Mouse (Mus musculus): ENCODE data around the gene Wars. TPM values are rescaled to one million over a fixed set of nuclear protein-coding genes. Genes with fewer than 3 reads are reported as not detected.

Wars gene
- polyA plus RNA-seq, 1 experiment from 2014 or later: 124 TPM

DNA sequence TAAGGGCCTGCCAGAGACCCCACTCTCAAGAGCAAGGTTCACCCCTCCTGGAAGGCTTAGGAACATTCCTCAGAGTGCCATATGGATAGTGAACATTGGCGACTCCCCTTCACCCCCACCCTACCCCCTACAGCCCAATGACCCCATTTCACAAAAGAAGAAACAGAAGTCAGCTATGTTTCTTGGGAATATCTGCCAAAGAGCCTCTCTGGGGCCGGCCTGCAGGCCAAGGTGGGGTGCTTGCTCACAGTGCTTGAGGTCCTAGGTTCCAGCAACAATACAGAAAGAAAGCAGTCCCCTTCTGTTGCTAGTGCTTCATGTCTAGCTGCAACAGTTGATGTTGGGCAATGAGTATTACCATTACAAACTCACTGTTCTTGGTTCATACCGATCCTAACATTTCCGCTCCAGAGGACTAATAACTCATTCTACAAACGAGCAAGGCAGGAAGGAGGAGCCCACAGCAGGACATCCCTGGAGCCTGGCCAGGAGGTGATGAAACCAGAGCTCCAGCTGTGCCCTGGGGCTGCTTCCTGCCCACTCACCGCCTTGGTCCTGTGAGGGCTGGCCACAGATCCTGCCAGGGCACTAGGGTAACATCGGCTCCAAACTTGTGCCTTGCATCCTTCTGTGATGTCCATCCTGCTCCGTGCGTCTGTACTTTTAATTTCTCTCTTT is 61.9 kb downstream of the Wars start:
- H3K4me2 ChIP-seq (replicated peaks): no peak overlapping the region
- no peaks in the 10 kb centered on the region for H3K9me3 ChIP-seq
- H3K36me3 ChIP-seq: peaks cover 12% of the 10 kb centered on the region; the same call in 1 of the 2 replicates
- H3K27ac ChIP-seq (replicated peaks): no peak overlapping the region
- peaks cover 17% of the 10 kb centered on the region for H3K27me3 ChIP-seq
- H3K4me3 ChIP-seq: no peak overlapping the region
- no peak overlapping the region for H3K9ac ChIP-seq (replicated peaks)
- WGBS: 73% methylated on average over 9 of the region's 9 CpGs
- H3K4me1 ChIP-seq: peaks cover 33% of the 10 kb centered on the region
- ATAC-seq (ENCODE audit: low FRiP score, low read depth): no peak

- WGBS: 82% methylated on average over 6 of the region's 6 CpGs
- ATAC-seq (ENCODE audit: low FRiP score, low read depth): no peak
- Histone ChIP-seq H3K4me3 (no peak overlapping the region), H3K4me1 (peaks cover 23% of the 10 kb centered on the region), H3K27me3 (peaks cover 17% of the 10 kb centered on the region), H3K36me3 (peaks cover 19% of the 10 kb centered on the region), H3K4me2 (replicated peaks) (no peak overlapping the region), H3K9me3 (no peaks in the 10 kb centered on the region), H3K27ac (replicated peaks) (no peak overlapping the region), H3K9ac (replicated peaks) (no peak overlapping the region)
Measured at GRCm38 (mm10) chr12:108830358-108830757, 63.6 kb downstream of the Wars start.

DNA sequence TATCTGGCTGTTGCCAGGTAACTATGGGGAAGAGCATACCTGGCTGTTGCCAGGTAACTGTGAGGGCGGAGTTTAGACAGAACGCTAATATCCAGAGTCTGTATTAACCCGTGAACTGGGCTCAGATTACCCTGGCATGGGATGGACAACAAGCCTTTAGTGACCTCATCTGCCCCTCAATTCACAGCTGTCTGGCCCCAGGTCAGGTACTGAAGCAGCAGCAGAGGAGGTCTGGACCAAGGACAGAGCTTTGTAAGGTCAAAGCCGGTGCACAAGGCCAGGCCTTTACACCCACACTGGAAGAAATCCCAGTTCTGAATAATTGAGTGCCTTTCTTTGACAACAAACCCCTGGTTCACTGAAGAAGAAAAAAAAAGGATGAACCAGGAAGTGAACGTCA is 64.3 kb downstream of the Wars start:
- Histone ChIP-seq H3K27me3 (peaks cover 12% of the 10 kb centered on the region), H3K4me1 (peaks cover 15% of the 10 kb centered on the region), H3K36me3 (peaks cover 19% of the 10 kb centered on the region), H3K27ac (replicated peaks) (no peak overlapping the region), H3K4me2 (replicated peaks) (no peak overlapping the region), H3K9ac (replicated peaks) (no peak overlapping the region), H3K4me3 (no peak overlapping the region), H3K9me3 (no peaks in the 10 kb centered on the region)
- WGBS: 86% methylated on average over 5 of the region's 5 CpGs
- no peak for ATAC-seq (ENCODE audit: low FRiP score, low read depth)

DNA sequence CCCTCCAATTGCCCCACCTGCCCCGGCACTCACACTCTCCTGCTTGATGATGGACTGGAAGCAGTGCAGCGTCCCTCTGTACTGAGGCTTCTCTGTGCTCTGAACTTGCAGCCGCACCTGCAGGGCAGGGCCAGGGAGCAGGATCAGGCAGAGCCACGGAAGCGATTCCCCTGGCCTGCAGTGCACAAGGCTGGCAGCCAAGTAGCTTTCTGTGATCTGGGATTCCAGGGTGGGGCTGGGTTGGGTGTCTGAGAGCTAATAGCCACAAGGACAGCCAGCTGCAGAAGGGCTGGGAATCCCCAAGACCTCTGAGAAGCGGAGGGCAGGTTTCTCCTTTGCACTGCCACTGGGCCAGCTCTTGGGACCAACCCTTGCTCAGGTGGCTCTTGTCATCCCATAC is 66.3 kb downstream of the Wars start:
- peaks cover 19% of the 10 kb centered on the region for H3K36me3 ChIP-seq
- no peak overlapping the region for H3K4me2 ChIP-seq (replicated peaks)
- WGBS: 98% methylated on average over 6 of the region's 6 CpGs
- peaks cover 3% of the 10 kb centered on the region; the same call in 1 of the 2 replicates for H3K4me1 ChIP-seq
- ATAC-seq (ENCODE audit: low FRiP score, low read depth): no peak
- H3K9me3 ChIP-seq: no peaks in the 10 kb centered on the region
- no peak overlapping the region for H3K27ac ChIP-seq (replicated peaks)
- H3K9ac ChIP-seq (replicated peaks): no peak overlapping the region
- no peaks in the 10 kb centered on the region for H3K27me3 ChIP-seq
- no peak overlapping the region for H3K4me3 ChIP-seq

GRCm38 (mm10) chr12:108826958-108827535 is 66.9 kb downstream of the Wars start:
- no peak overlapping the region for H3K4me3 ChIP-seq
- H3K4me1 ChIP-seq: no peaks in the 10 kb centered on the region
- no peak overlapping the region for H3K27ac ChIP-seq (replicated peaks)
- H3K36me3 ChIP-seq: peaks cover 19% of the 10 kb centered on the region
- H3K27me3 ChIP-seq: no peaks in the 10 kb centered on the region
- H3K9ac ChIP-seq (replicated peaks): no peak overlapping the region
- 96% methylated on average over 28 of the region's 28 CpGs for WGBS
- no peak overlapping the region for H3K4me2 ChIP-seq (replicated peaks)
- no peaks in the 10 kb centered on the region for H3K9me3 ChIP-seq
- ATAC-seq (ENCODE audit: low FRiP score, low read depth): no peak

- Histone ChIP-seq H3K27ac (replicated peaks) (no peak overlapping the region), H3K9ac (replicated peaks) (no peak overlapping the region), H3K4me2 (replicated peaks) (no peak overlapping the region), H3K36me3 (peaks cover 19% of the 10 kb centered on the region), H3K4me3 (no peak overlapping the region), H3K4me1 (no peaks in the 10 kb centered on the region), H3K27me3 (no peaks in the 10 kb centered on the region), H3K9me3 (no peaks in the 10 kb centered on the region)
- ATAC-seq (ENCODE audit: low FRiP score, low read depth): no peak
- WGBS: 96% methylated on average over 19 of the region's 19 CpGs
Measured at GRCm38 (mm10) chr12:108826282-108826957, 67.6 kb downstream of the Wars start.

DNA sequence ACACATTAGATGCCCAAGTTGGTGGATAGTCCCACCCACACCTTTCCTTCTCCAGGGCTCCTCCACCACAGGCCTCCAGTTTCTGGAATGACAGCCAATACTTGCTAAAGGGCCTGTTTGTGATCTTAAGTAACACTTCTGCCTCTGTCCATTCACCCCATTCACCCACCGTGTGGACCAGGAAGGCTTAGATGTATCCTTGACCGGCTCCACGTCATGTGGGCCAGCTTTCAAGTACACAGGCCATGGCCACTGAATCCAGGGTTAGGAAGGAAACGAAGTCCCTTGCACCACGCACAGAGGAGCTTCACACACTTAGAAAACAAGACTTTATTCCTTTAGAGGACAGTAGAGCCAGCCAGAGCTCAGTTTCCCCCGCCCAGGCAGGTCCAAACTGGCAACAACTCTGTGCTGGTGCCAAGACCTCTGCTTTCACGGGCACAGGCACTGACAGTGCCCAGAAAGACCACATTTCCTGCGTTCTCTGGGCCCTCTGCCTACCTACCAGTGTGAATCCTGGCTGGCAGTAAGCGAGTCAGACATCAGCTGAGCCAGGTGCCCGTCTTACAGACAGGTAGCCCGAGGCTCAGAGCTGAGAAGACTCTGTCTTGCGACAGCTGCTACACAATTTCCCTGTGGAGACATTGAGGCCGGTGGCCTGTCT is 68.3 kb downstream of the Wars start:
- no peak for ATAC-seq (ENCODE audit: low FRiP score, low read depth)
- Histone ChIP-seq H3K36me3 (peaks cover 19% of the 10 kb centered on the region), H3K27ac (replicated peaks) (no peak overlapping the region), H3K9me3 (no peaks in the 10 kb centered on the region), H3K4me2 (replicated peaks) (no peak overlapping the region), H3K27me3 (no peaks in the 10 kb centered on the region), H3K4me1 (no peaks in the 10 kb centered on the region), H3K4me3 (no peak overlapping the region), H3K9ac (replicated peaks) (no peak overlapping the region)
- 96% methylated on average over 13 of the region's 13 CpGs for WGBS

DNA sequence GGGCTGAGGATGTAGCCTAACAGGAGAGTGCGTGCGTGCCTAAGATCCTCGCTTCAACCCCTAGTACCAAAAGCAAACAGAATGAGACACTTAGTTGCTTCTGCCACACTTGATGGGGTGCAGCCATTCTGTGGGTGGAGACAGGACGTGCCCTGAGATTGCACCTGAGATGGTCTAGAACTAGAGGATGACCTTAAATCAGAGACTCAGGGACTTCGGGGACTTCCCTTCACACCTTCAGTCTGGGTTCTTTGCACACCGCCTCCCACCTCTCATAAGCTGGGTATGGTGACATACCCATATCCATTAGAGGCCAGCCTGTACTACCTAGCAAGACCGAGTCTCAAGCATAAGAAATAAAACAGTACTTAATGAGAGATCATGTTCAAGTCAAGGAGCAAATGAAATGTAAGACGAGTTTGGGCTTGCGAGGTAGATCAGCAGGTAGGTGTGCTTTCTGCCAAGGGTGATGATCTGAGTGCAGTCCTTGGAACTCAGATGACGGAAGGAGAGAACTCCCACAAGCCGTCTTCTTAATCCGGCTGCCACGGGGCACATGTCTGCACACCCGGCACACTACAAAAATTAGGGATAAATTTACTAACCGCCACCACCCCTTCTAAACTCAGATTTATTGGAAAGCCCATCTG is 69.6 kb downstream of the Wars start:
- H3K4me2 ChIP-seq (replicated peaks): no peak overlapping the region
- H3K27me3 ChIP-seq: no peaks in the 10 kb centered on the region
- H3K4me1 ChIP-seq: no peaks in the 10 kb centered on the region
- H3K27ac ChIP-seq (replicated peaks): no peak overlapping the region
- H3K36me3 ChIP-seq: peaks cover 22% of the 10 kb centered on the region
- H3K9me3 ChIP-seq: no peaks in the 10 kb centered on the region
- no peak for ATAC-seq (ENCODE audit: low FRiP score, low read depth)
- no peak overlapping the region for H3K4me3 ChIP-seq
- WGBS: 92% methylated on average over 15 of the region's 15 CpGs
- no peak overlapping the region for H3K9ac ChIP-seq (replicated peaks)

DNA sequence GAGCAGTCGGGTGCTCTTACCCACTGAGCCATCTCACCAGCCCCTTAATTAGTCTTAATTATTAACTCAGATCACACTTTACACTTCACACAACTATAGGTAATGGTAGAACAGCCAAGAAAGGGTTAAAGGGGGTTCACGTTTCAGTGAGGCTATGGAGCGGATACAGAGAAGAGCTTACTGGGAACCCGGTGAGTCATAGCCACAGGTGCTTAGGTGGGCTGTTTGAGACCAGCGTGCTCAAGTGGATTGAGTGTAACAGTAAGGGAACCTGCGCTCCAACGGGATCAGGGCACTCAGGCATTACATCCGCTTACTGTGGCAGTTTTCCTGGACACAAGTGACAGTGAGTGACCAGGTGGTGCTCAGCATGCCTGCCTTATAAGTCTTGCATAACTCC is 70.9 kb downstream of the Wars start:
- no peak overlapping the region for H3K9ac ChIP-seq (replicated peaks)
- 81% methylated on average over 8 of the region's 8 CpGs for WGBS
- no peak for ATAC-seq (ENCODE audit: low FRiP score, low read depth)
- no peak overlapping the region for H3K4me3 ChIP-seq
- H3K4me1 ChIP-seq: no peaks in the 10 kb centered on the region
- H3K27me3 ChIP-seq: no peaks in the 10 kb centered on the region
- no peaks in the 10 kb centered on the region for H3K9me3 ChIP-seq
- H3K36me3 ChIP-seq: peaks cover 31% of the 10 kb centered on the region
- no peak overlapping the region for H3K27ac ChIP-seq (replicated peaks)
- H3K4me2 ChIP-seq (replicated peaks): no peak overlapping the region

DNA sequence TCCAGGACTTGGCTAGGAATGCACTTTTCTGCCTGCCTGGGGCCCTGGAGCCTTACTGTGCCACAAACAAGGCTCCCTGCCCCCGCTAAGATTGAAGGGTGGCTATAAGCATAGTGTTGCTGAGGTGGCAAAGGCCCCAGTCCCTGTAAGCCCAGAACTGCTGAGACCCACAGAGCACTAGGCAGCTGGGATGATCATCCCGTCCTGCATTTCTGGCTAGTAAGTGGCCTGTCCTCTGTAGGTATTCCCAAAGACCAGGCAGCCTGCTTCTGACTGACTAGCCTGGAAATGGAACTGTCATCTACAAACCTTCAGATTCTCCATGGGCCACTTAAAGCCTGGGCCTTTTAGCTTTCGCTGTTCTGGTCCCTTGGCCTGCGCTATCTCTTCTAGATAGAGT is 73.5 kb downstream of the Wars start:
- no peak overlapping the region for H3K4me3 ChIP-seq
- H3K36me3 ChIP-seq: peaks cover 31% of the 10 kb centered on the region
- no peak overlapping the region for H3K27ac ChIP-seq (replicated peaks)
- no peaks in the 10 kb centered on the region for H3K9me3 ChIP-seq
- H3K9ac ChIP-seq (replicated peaks): no peak overlapping the region
- H3K27me3 ChIP-seq: no peaks in the 10 kb centered on the region
- WGBS: 93% methylated on average over 4 of the region's 4 CpGs
- no peak for ATAC-seq (ENCODE audit: low FRiP score, low read depth)
- H3K4me1 ChIP-seq: no peaks in the 10 kb centered on the region
- no peak overlapping the region for H3K4me2 ChIP-seq (replicated peaks)

DNA sequence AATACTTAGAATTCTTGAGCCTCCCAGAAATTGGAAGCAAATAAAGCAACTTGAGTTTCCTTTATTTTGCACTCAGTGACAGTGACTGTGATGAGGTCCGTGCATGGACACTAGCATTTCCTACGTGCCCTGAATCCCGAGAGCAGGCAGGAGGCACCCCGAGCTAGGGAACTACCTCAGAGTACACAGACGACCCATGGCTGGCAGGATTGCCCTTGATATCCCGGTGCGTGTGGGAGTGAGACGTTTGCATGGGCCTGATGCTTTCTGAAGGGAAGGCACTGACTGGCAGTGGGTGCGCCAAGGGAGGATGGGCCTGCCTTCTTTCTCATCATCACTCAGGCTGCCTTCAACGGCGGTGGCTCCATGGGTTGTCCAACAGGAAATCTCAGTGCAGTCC is 77.4 kb downstream of the Wars start:
- Histone ChIP-seq H3K27ac (replicated peaks) (no peak overlapping the region), H3K9me3 (no peaks in the 10 kb centered on the region), H3K4me3 (no peak overlapping the region), H3K4me2 (replicated peaks) (no peak overlapping the region), H3K27me3 (no peaks in the 10 kb centered on the region), H3K36me3 (peaks cover 51% of the 10 kb centered on the region), H3K4me1 (no peaks in the 10 kb centered on the region), H3K9ac (replicated peaks) (no peak overlapping the region)
- WGBS: 88% methylated on average over 11 of the region's 11 CpGs
- ATAC-seq (ENCODE audit: low FRiP score, low read depth): no peak

DNA sequence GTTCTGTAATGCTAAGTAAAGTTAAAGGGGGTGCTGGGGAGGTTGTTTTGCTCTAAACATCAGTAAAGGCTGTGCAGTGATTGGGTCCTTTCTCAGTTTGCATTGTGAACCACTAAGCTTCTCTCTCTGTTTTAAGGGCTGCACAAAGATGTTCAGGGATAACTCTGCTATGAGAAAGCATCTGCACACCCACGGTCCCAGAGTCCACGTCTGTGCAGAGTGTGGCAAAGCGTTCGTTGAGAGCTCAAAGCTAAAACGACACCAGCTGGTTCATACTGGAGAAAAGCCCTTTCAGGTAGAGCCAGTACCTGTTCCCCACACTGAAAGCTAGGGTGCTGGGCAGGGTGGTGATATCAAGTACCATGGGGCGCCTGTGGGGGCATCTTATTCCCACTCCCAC is 79.5 kb downstream of the Wars start:
- Histone ChIP-seq H3K27ac (replicated peaks) (no peak overlapping the region), H3K9ac (replicated peaks) (no peak overlapping the region), H3K4me2 (replicated peaks) (no peak overlapping the region), H3K36me3 (peaks cover 49% of the 10 kb centered on the region), H3K9me3 (no peaks in the 10 kb centered on the region), H3K27me3 (no peaks in the 10 kb centered on the region), H3K4me1 (peaks cover 3% of the 10 kb centered on the region; the same call in 1 of the 2 replicates), H3K4me3 (no peak overlapping the region)
- 95% methylated on average over 6 of the region's 6 CpGs for WGBS
- ATAC-seq (ENCODE audit: low FRiP score, low read depth): no peak
